Mouse (Mus musculus) hindbrain, postnatal 0 days (tissue): ENCODE results near the gene Trir. TPM values are rescaled to one million over a fixed set of nuclear protein-coding genes. Genes with fewer than 3 reads are reported as not detected.
A peak's percentile ranks its signal among the peaks of the same experiment; 100 is the strongest.

Experiments used
- ATAC-seq: fragments of 200-750 bp; cut with Nextera tagmentation; 2 replicates; pipeline ENCODE4 v1.8.0; 2017; ENCODE audit warnings: mild to moderate bottlenecking, moderate TSS enrichment, moderate library complexity
- DNase-seq: peaks from one replicate; pipeline ENCODE4 v3.0.0-alpha.2; 2015; ENCODE audit warnings: low spot score
- H3K27ac ChIP-seq: fragments of 300-500 bp; sonication (generic); 2 replicates; pipeline ENCODE4 v1.5.1; 2014; ENCODE audit warnings: mild to moderate bottlenecking
- H3K27me3 ChIP-seq: fragments of 300-500 bp; sonication (generic); 2 replicates; pipeline ENCODE4 v1.6.1; 2014; ENCODE audit warnings: low read length, mixed read lengths; ENCODE audit not compliant: insufficient read depth
- H3K36me3 ChIP-seq: fragments of 300-500 bp; sonication (generic); 2 replicates; pipeline ENCODE4 v1.6.1; 2014; ENCODE audit warnings: low read length, mixed read lengths; ENCODE audit not compliant: insufficient read depth
- H3K4me1 ChIP-seq: fragments of 300-500 bp; sonication (generic); 2 replicates; pipeline ENCODE4 v1.6.1; 2014; ENCODE audit warnings: antibody characterized with exemption, low read length, mixed read lengths; ENCODE audit not compliant: insufficient read depth
- H3K4me2 ChIP-seq: fragments of 300-500 bp; sonication (generic); 2 replicates; pipeline ENCODE4 v1.6.1; 2014; ENCODE audit warnings: low read depth, mild to moderate bottlenecking, low read length, moderate library complexity, mixed read lengths
- H3K4me3 ChIP-seq: fragments of 300-500 bp; sonication (generic); 2 replicates; pipeline ENCODE4 v1.5.1; 2014; ENCODE audit warnings: low read length
- H3K9ac ChIP-seq: fragments of 300-500 bp; sonication (generic); replicated peaks from 2 replicates; pipeline ENCODE4 v1.6.1; 2014; ENCODE audit warnings: mild to moderate bottlenecking, low read length, moderate library complexity, mixed read lengths
- H3K9me3 ChIP-seq: fragments of 300-500 bp; sonication (generic); 2 replicates; pipeline ENCODE4 v1.6.1; 2016; ENCODE audit warnings: low read length, mixed read lengths
- CTCF ChIP-seq: IDR thresholded peaks from 2 replicates; pipeline ENCODE4 v1.5.1; 2016; ENCODE audit warnings: antibody characterized with exemption, control low read depth, low read depth
- WGBS: fragments of 180-500 bp; shearing (Covaris S2); extraction: QIAGEN DNeasy Blood & Tissue Kit; methylation state at CpG from one replicate; pipeline ENCODE4 v1.1.7; 2014; 5-methylcytosine and 5-hydroxymethylcytosine counted together
- polyA plus RNA-seq: library from polyadenylated mRNA; unstranded; fragments of >200 nt; fragmentation: Nextera tagmentation; extraction: Ambion mirVana; gene quantifications from 2 replicates; pipeline ENCODE4 v1.2.1, GENCODE M21; 2015
- total RNA-seq: library from RNA; depleted of rRNA; stranded (reverse); fragments of >200 nt; gene quantifications from 2 replicates; pipeline ENCODE4 v1.2.3, GENCODE M21; 2014

Gene Trir
- total and polyA plus RNA-seq, 2 experiments from 2014 or later = 146 to 220 TPM

DNA sequence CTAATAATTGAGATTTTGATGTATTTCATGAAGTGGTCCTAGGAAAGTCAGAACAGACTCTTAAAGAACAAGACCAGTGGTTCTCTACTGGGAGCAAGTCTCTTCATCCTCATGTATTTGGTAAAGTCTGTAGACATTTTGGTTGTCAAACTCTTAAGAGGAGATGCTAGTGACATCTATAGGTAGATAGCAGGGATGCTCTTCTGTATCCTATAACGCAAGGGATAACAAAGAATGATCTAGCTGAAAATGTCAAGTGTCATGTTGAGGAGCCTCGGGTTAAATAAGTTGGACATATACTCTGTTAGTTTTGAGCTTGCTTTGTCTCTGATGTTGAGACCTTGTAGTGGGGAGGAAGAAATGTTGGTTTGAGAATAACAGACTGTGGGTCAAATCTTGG, 1.3 kb downstream of the Trir start:
- Histone ChIP-seq H3K27me3 (no peaks in the 10 kb centered on the region), H3K9ac (peak overlapping the region; percentile 99; the same call in 1 of the 2 replicates), H3K4me3 (peak overlapping the region; percentile 95), H3K4me2 (peak overlapping the region; percentile 91), H3K4me1 (peaks cover 32% of the 10 kb centered on the region), H3K27ac (no peak overlapping the region), H3K9me3 (no peaks in the 10 kb centered on the region), H3K36me3 (peaks cover 29% of the 10 kb centered on the region)
- ATAC-seq (no peak), DNase-seq (peak; percentile 39)
- 13% methylated on average over 2 of the region's 2 CpGs for WGBS
- peak; percentile 49 for TF ChIP-seq CTCF

DNA sequence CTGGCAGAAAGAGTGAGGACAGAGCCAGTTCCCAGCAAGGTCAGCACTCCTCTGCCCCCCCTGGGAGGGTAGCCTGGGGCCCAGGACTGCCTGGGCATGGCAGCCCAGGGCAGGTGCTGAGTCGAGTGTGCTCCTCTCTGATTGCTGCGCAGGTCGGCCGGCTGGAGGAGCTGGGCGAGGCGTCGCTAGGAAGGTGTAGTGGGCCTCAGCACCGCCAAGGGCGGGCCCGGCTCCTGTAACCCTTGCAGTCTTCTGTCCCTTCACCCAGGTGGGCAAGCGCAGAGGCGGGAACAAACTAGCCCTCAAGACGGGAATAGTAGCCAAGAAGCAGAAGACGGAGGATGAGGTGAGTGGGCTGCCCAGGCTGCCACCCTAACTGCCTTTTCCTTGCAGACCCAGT, 2.6 kb downstream of the Trir start:
- no peak for DNase-seq
- 94% methylated on average over 14 of the region's 14 CpGs for WGBS

DNA sequence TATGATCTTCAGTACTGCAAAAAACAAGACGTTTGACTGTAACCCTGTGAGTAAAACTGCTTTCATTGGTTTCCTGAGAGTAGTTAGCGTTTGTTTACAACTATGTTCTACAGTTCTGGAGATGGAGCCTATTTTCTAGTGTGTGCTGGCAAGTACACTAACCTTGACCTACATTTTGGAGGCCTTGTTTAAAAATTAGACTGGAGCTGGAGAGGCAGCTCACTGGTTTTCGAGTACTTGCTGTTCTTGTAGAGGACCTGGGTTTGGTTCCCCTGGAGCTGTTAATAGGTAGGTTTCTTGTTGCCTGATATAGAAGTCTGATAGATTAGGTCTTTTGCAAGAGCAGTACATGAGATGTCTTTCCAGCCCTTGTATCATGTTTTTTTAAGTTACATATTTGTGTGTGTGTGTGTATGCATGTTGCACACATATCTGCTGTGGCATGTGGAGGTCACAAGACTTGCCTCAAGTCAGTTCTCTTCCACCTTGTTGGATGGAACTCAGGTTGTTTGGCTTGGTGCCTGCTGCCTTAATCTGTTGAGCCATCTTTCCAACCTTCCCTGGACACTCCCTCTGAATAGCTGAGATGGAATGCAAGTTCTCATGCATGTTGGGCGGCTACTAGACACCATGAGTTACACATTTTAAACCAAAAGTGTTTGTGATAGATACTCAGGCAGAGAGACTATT, 6.1 kb downstream of the Trir start:
- ATAC-seq (no peak), DNase-seq (no peak)
- H3K27ac ChIP-seq = no peak overlapping the region
- no peaks in the 10 kb centered on the region for H3K9me3 ChIP-seq
- H3K4me1 ChIP-seq = peaks cover 15% of the 10 kb centered on the region; the same call in 1 of the 2 replicates
- 94% methylated on average over 4 of the region's 4 CpGs for WGBS
- H3K27me3 ChIP-seq = no peaks in the 10 kb centered on the region
- no peak overlapping the region for H3K4me2 ChIP-seq
- peaks cover 30% of the 10 kb centered on the region for H3K36me3 ChIP-seq
- TF ChIP-seq CTCF = no peak
- no peak overlapping the region for H3K9ac ChIP-seq
- H3K4me3 ChIP-seq = no peak overlapping the region

More for the DNA sequence above, 2.6 kb downstream of the Trir start:
- no peak for ATAC-seq
- H3K9me3 ChIP-seq = no peaks in the 10 kb centered on the region
- H3K4me1 ChIP-seq = peaks cover 28% of the 10 kb centered on the region
- no peaks in the 10 kb centered on the region for H3K27me3 ChIP-seq
- H3K27ac ChIP-seq = no peak overlapping the region
- H3K4me2 ChIP-seq = peak overlapping the region; percentile 91; the same call in 1 of the 2 replicates
- no peak overlapping the region; the same call in 1 of the 2 replicates for H3K9ac ChIP-seq
- peak overlapping the region; percentile 95; the same call in 1 of the 2 replicates for H3K4me3 ChIP-seq
- TF ChIP-seq CTCF = no peak
- peaks cover 30% of the 10 kb centered on the region for H3K36me3 ChIP-seq

DNA sequence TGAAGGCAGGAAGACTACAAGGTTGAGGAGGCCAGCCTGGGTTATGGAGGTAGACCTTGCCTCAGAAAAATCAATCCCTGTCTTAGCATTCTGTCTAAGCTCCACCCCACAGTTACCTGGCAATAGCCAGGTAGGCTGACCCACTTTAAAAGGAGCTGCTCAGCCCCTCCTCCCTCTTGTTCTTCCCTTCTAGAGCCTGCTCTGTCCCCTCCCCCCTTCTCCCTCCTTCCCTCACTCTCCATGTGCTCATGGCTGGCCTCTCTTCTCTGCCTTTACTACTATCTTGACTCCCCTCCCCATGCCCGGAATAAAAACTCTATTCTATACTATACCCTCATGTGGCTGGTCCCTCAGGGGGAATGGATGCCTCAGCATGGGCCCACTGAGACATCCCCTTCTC, 7.2 kb downstream of the Trir start:
- no peak for TF ChIP-seq CTCF
- 77% methylated on average over 1 of the region's 1 CpGs for WGBS

DNA sequence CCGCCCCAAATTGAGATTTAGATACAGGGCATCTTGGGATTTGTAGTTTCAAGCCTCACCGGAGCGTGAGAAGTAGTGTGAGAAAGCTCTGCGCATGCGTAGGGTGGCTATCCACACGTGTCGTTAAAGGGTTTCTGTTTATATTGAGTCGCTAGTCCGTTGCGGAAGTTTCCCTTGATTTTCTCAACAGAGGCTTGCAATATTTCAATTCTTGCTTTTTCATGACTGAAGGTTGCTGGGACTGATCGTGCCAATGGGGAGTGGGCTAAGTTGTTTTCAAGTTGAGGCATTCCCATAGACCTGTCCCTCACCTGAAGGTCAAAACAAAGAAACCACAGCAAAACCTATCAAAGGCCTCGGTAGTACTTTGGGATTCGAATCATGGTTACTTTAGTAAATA, 8.1 kb downstream of the Trir start:
- Histone ChIP-seq H3K4me2 (peak overlapping the region; percentile 82), H3K4me1 (peaks cover 8% of the 10 kb centered on the region; the same call in 1 of the 2 replicates), H3K9me3 (no peaks in the 10 kb centered on the region), H3K36me3 (peaks cover 28% of the 10 kb centered on the region), H3K27ac (no peak overlapping the region), H3K27me3 (no peaks in the 10 kb centered on the region), H3K4me3 (peak overlapping the region; percentile 19; the same call in 1 of the 2 replicates), H3K9ac (0 out of 2 replicates have a peak overlapping the region, but pooled peaks have one; percentile 26)
- DNase-seq = peak; percentile 91
- TF ChIP-seq CTCF = no peak
- 4% methylated on average over 13 of the region's 13 CpGs for WGBS
- ATAC-seq = no peak

More for the DNA sequence above, 7.2 kb downstream of the Trir start:
- ATAC-seq (no peak), DNase-seq (no peak)
- no peak overlapping the region for H3K27ac ChIP-seq
- peaks cover 30% of the 10 kb centered on the region for H3K36me3 ChIP-seq
- H3K4me1 ChIP-seq = peaks cover 11% of the 10 kb centered on the region
- H3K4me3 ChIP-seq = no peak overlapping the region
- H3K27me3 ChIP-seq = no peaks in the 10 kb centered on the region
- no peak overlapping the region for H3K4me2 ChIP-seq
- H3K9ac ChIP-seq = no peak overlapping the region
- H3K9me3 ChIP-seq = no peaks in the 10 kb centered on the region

DNA sequence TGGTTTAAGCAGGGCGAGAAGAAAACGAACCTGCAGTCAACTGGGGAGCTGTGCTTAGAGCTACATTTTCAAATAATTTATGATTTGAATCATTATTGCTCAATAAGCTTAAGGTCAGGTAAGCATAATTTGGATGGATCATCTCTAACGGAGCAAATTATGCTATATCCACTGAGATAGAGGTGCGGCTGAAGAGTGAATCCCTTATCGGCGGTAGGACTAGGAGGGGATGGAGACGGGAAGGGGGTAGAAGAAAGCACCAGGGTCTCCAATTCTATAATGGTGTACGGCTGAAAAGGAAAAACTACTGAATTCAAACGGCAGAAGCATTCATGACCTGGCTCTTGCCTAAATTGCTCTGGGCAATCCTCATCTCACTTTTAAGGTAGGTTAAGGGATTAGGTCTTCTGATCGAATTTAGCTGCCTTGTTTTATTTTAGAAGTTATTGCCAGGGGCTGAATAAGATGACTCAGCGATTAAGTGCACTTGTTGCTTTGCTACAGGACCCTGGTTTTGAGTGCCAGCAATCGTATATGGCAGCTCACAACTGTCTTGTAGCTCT, 8.6 kb downstream of the Trir start:
- no peak overlapping the region for H3K27ac ChIP-seq
- no peak for DNase-seq
- TF ChIP-seq CTCF = no peak
- H3K4me1 ChIP-seq = peaks cover 8% of the 10 kb centered on the region; the same call in 1 of the 2 replicates
- peak overlapping the region; percentile 82 for H3K4me2 ChIP-seq
- H3K36me3 ChIP-seq = peaks cover 23% of the 10 kb centered on the region
- H3K9ac ChIP-seq = no peak overlapping the region; the same call in 1 of the 2 replicates
- H3K27me3 ChIP-seq = no peaks in the 10 kb centered on the region
- H3K4me3 ChIP-seq = peak overlapping the region; percentile 83
- no peaks in the 10 kb centered on the region for H3K9me3 ChIP-seq
- WGBS = 8% methylated on average over 12 of the region's 12 CpGs
- no peak for ATAC-seq
